Mouse (Mus musculus): ENCODE data around the gene Pdxk.

GRCm38 (mm10) chr10:78411851-78412250, 52.9 kb downstream of the Pdxk start:
- TF ChIP-seq HCFC1 (IDR thresholded peaks at IDR 0.05; ENCODE audit: low read depth, low read length), result no peak
- no peak for TF ChIP-seq POLR2A (IDR thresholded peaks at IDR 0.05; ENCODE audit: low read depth, low read length)
- TF ChIP-seq MXI1 (IDR thresholded peaks at IDR 0.05; ENCODE audit: low read depth, low read length), result no peak
- TF ChIP-seq SIN3A (IDR thresholded peaks at IDR 0.05; ENCODE audit: low read length), result no peak
- TF ChIP-seq CTCF (conservative IDR thresholded peaks at IDR 0.05 in 1 of 2, IDR thresholded peaks at IDR 0.05 in 1 of 2; ENCODE audit: low read depth in 2 of 2, low read length in 2 of 2), result no peak
- TF ChIP-seq EP300 (IDR thresholded peaks at IDR 0.05; ENCODE audit: low read length), result no peak
